Mouse (Mus musculus): ENCODE measurements at regions not wholly inside any gene's neighbourhood (a gene's known extent, or its start where the extent isn't known, plus 50 kb on each side); places are given as distances from the start of the nearest gene placed in this dataset.

DNA sequence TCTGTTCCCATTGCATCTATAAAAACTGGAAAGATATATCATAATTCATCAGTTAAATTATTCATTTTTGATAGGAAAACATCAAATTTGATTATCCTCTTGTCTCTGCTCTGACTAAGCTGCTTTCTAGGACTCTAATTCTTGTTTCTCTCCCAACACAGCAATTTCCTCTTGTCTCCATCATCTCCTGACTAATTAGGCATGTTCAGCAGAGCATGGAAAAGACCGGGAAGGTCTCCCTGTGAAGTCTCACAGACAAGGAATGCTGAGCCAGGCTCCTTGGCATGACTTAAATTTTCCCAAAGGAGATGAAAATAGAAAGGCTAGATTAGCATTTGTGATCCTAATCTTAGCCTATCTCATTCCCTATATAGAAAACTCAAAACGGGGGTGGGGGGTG, 192.3 kb downstream of the Chrna7 start:
- no peak for DNase-seq (ENCODE audit: low spot score)
- no peaks in the 10 kb centered on the region for H3K27me3 ChIP-seq (ENCODE audit: control insufficient read depth, insufficient read depth, low read length)
- H3K9ac ChIP-seq (ENCODE audit: low read length) = no peak overlapping the region
- no peaks in the 10 kb centered on the region for H3K36me3 ChIP-seq (ENCODE audit: control insufficient read depth, insufficient read depth, low read length)
- H3K27ac ChIP-seq (ENCODE audit: low read depth, low read length) = no peak overlapping the region
- no peak overlapping the region for H3K4me2 ChIP-seq (ENCODE audit: low read depth, low read length, severe bottlenecking)
- H3K9me3 ChIP-seq (ENCODE audit: control insufficient read depth, low read length) = no peaks in the 10 kb centered on the region
- H3K4me3 ChIP-seq (ENCODE audit: low read depth, low read length) = no peak overlapping the region
- no peaks in the 10 kb centered on the region for H3K4me1 ChIP-seq (replicated peaks; ENCODE audit: control insufficient read depth, insufficient read depth, low read length)
- peak; percentile 53; the same call in 1 of the 2 replicates for ATAC-seq (replicated peaks; ENCODE audit: low FRiP score)
- WGBS = 6% methylated on average over 2 of the region's 2 CpGs

GRCm38 (mm10) chr7:63018859-63019575, 193.4 kb downstream of the Chrna7 start:
- H3K9me3 ChIP-seq (ENCODE audit: control insufficient read depth, low read length) = no peaks in the 10 kb centered on the region
- DNase-seq (ENCODE audit: low spot score) (no peak), ATAC-seq (replicated peaks; ENCODE audit: low FRiP score) (0 out of 2 replicates have a peak, but pooled peaks have one; percentile 57)
- no peak overlapping the region for H3K4me2 ChIP-seq (ENCODE audit: low read depth, low read length, severe bottlenecking)
- H3K4me1 ChIP-seq (replicated peaks; ENCODE audit: control insufficient read depth, insufficient read depth, low read length) = no peaks in the 10 kb centered on the region
- no peak overlapping the region for H3K4me3 ChIP-seq (ENCODE audit: low read depth, low read length)
- 33% methylated on average over 2 of the region's 2 CpGs for WGBS
- H3K27me3 ChIP-seq (ENCODE audit: control insufficient read depth, insufficient read depth, low read length) = no peaks in the 10 kb centered on the region
- no peaks in the 10 kb centered on the region for H3K36me3 ChIP-seq (ENCODE audit: control insufficient read depth, insufficient read depth, low read length)
- H3K9ac ChIP-seq (ENCODE audit: low read length) = no peak overlapping the region
- H3K27ac ChIP-seq (ENCODE audit: low read depth, low read length) = no peak overlapping the region

DNA sequence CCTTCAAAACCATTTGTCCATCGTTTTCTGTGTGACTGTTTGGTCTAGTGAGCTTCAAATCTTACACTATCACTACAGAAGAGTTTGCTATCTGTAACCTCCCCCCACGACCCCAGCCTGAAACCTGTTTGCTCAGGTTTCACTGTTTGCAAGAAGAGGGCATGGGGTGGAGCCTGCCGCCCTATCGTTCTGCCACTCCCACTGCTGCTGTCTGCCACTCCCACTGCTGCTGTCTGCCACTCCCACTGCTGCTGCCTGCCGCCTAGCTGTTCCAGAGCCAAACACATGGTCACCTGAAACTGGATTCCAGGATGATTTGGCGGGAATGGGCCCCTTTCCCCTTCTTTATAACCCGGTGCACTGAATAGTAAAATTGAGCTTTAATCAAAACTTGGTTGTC, 157.6 kb upstream of the A26c2 start:
- WGBS = 17% methylated on average over 7 of the region's 7 CpGs
- H3K4me3 ChIP-seq (ENCODE audit: low read depth, low read length) = no peak overlapping the region
- H3K9ac ChIP-seq (ENCODE audit: low read length) = no peak overlapping the region
- DNase-seq (ENCODE audit: low spot score) (no peak), ATAC-seq (replicated peaks; ENCODE audit: low FRiP score) (0 out of 2 replicates have a peak, but pooled peaks have one; percentile 39)
- H3K4me2 ChIP-seq (ENCODE audit: low read depth, low read length, severe bottlenecking) = no peak overlapping the region
- H3K4me1 ChIP-seq (replicated peaks; ENCODE audit: control insufficient read depth, insufficient read depth, low read length) = no peaks in the 10 kb centered on the region
- H3K27me3 ChIP-seq (ENCODE audit: control insufficient read depth, insufficient read depth, low read length) = no peaks in the 10 kb centered on the region
- H3K27ac ChIP-seq (ENCODE audit: low read depth, low read length) = no peak overlapping the region
- no peaks in the 10 kb centered on the region for H3K36me3 ChIP-seq (ENCODE audit: control insufficient read depth, insufficient read depth, low read length)
- no peaks in the 10 kb centered on the region for H3K9me3 ChIP-seq (ENCODE audit: control insufficient read depth, low read length)

Data from forebrain, embryonic 11.5 days (tissue).